Mouse (Mus musculus): Measurements from ENCODE around the gene Napepld.

DNA sequence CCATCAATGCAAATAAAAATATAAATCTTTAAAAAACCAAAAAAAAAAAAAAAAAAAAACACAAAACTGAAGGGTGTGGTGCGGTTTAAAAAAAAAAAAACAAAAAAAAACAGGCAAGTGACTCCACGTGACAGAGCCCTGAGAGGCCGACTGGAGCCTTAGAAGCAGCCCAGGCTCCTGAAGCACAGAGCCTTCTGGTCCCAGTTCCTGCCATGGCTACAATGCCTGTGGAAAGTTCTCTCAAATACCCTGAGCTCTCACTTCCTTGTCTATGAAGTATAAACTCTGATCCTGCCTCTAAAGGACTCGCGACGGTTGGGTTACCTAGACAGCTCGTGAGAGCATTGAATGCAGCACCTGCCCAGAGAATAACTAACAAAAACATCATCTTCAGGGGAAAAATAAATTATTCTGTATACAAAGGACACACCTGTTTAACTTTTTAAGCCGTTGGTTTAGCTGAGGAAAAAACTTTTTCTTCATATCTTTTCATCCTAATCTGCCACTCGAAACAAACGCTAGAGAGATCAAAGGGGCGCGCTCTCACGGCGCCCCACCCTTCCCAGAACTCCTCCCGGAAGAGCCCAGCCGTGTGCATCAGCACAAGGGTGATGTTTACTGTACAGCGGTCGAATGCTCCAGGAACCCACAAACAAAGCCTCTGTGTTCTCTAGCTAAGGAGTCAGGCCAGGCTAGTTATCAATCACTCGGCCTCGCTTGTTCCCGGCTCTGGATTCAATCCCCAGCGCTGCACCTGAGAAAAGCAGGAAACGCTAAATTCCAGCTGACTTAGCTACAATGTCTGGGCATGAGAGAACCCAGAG is 28.2 kb downstream of the Napepld start:
- TF ChIP-seq CTCF (IDR thresholded peaks at IDR 0.05; ENCODE audit: borderline replicate concordance, insufficient read depth, low read depth, low read length) (no peak), POLR2A (IDR thresholded peaks at IDR 0.05; ENCODE audit: borderline replicate concordance, insufficient read depth, low read length) (no peak)
